Mouse (Mus musculus) hindbrain, postnatal 0 days (tissue): ENCODE measurements around the gene Gm17657. TPM values are rescaled to one million over a fixed set of nuclear protein-coding genes. Genes with fewer than 3 reads are reported as not detected.

ENCODE experiments used
- ATAC-seq: fragments of 200-750 bp; cut with Nextera tagmentation; 2 replicates; pipeline ENCODE4 v1.8.0; 2017; ENCODE audit warnings: mild to moderate bottlenecking, moderate TSS enrichment, moderate library complexity
- DNase-seq: peaks from one replicate; pipeline ENCODE4 v3.0.0-alpha.2; 2015; ENCODE audit warnings: low spot score
- H3K27ac ChIP-seq: fragments of 300-500 bp; sonication (generic); 2 replicates; pipeline ENCODE4 v1.5.1; 2014; ENCODE audit warnings: mild to moderate bottlenecking
- H3K27me3 ChIP-seq: fragments of 300-500 bp; sonication (generic); 2 replicates; pipeline ENCODE4 v1.6.1; 2014; ENCODE audit warnings: low read length, mixed read lengths; ENCODE audit not compliant: insufficient read depth
- H3K36me3 ChIP-seq: fragments of 300-500 bp; sonication (generic); 2 replicates; pipeline ENCODE4 v1.6.1; 2014; ENCODE audit warnings: low read length, mixed read lengths; ENCODE audit not compliant: insufficient read depth
- H3K4me1 ChIP-seq: fragments of 300-500 bp; sonication (generic); 2 replicates; pipeline ENCODE4 v1.6.1; 2014; ENCODE audit warnings: antibody characterized with exemption, low read length, mixed read lengths; ENCODE audit not compliant: insufficient read depth
- H3K4me2 ChIP-seq: fragments of 300-500 bp; sonication (generic); 2 replicates; pipeline ENCODE4 v1.6.1; 2014; ENCODE audit warnings: low read depth, mild to moderate bottlenecking, low read length, moderate library complexity, mixed read lengths
- H3K4me3 ChIP-seq: fragments of 300-500 bp; sonication (generic); 2 replicates; pipeline ENCODE4 v1.5.1; 2014; ENCODE audit warnings: low read length
- H3K9ac ChIP-seq: fragments of 300-500 bp; sonication (generic); replicated peaks from 2 replicates; pipeline ENCODE4 v1.6.1; 2014; ENCODE audit warnings: mild to moderate bottlenecking, low read length, moderate library complexity, mixed read lengths
- H3K9me3 ChIP-seq: fragments of 300-500 bp; sonication (generic); 2 replicates; pipeline ENCODE4 v1.6.1; 2016; ENCODE audit warnings: low read length, mixed read lengths
- CTCF ChIP-seq: IDR thresholded peaks from 2 replicates; pipeline ENCODE4 v1.5.1; 2016; ENCODE audit warnings: antibody characterized with exemption, control low read depth, low read depth
- whole genome bisulfite sequencing: fragments of 180-500 bp; shearing (Covaris S2); extraction: QIAGEN DNeasy Blood & Tissue Kit; methylation state at CpG from one replicate; pipeline ENCODE4 v1.1.7; 2014; 5-methylcytosine and 5-hydroxymethylcytosine counted together
- polyA plus RNA-seq: library from polyadenylated mRNA; unstranded; fragments of >200 nt; fragmentation: Nextera tagmentation; extraction: Ambion mirVana; gene quantifications from 2 replicates; pipeline ENCODE4 v1.2.1, GENCODE M21; 2015
- total RNA-seq: library from RNA; depleted of rRNA; stranded (reverse); fragments of >200 nt; gene quantifications from 2 replicates; pipeline ENCODE4 v1.2.3, GENCODE M21; 2014

The Gm17657 gene
- total and polyA plus RNA-seq, 2 experiments from 2014 or later = not detected

- H3K4me1 ChIP-seq = no peaks in the 10 kb centered on the region
- H3K9me3 ChIP-seq = no peaks in the 10 kb centered on the region
- WGBS = 67% methylated on average over 3 of the region's 3 CpGs
- no peak overlapping the region for H3K4me2 ChIP-seq
- H3K27me3 ChIP-seq = no peaks in the 10 kb centered on the region
- no peak for TF ChIP-seq CTCF
- ATAC-seq (no peak), DNase-seq (no peak)
- no peak overlapping the region for H3K9ac ChIP-seq
- no peak overlapping the region for H3K4me3 ChIP-seq
- H3K27ac ChIP-seq = no peak overlapping the region
- H3K36me3 ChIP-seq = no peaks in the 10 kb centered on the region
Observed at GRCm38 (mm10) chr17:29485336-29486233, 63.9 kb downstream of the Gm17657 start.

DNA sequence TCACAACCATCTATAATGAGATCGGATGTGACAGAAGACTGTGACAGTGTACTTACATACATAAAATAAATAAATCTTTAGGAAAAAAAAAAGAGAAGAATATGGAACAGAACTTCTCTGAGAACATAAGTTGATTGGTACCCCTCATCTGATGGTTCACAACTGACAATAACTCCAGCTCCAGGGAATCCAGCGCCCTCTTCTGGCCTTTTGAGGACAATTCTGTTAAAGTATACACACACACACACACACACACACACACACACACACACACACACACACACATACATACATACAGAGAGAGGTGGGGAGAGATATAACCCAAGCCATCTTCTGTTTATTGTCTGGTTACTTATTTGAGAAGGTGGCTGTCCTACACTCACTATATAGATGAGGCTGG, 65.0 kb downstream of the Gm17657 start:
- H3K9me3 ChIP-seq = no peaks in the 10 kb centered on the region
- ATAC-seq (no peak), DNase-seq (no peak)
- no peaks in the 10 kb centered on the region for H3K36me3 ChIP-seq
- no peak overlapping the region for H3K4me2 ChIP-seq
- no peak overlapping the region for H3K27ac ChIP-seq
- H3K27me3 ChIP-seq = no peaks in the 10 kb centered on the region
- 74% methylated on average over 2 of the region's 2 CpGs for WGBS
- H3K9ac ChIP-seq = no peak overlapping the region
- H3K4me3 ChIP-seq = no peak overlapping the region
- H3K4me1 ChIP-seq = no peaks in the 10 kb centered on the region
- TF ChIP-seq CTCF = no peak; the same call in 1 of the 2 replicates

DNA sequence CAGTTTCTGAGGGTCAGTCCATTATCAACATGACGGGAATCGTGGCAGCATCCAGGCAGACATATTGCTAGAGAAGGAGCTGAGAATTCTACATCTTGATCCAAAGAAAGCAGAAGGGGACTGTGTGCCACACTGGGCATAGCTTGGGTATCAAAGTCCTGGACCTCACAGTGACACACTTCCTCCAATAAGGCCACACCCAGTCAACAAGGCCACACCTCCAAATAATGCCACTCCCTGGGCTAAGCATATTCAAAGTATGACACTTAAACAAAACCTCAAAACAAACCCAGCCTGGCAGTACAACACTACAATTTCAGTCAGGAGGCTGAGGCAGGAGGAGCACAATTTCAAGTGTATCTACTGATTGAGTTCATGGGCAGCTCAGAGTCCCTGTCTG, 66.2 kb downstream of the Gm17657 start:
- H3K36me3 ChIP-seq = no peaks in the 10 kb centered on the region
- no peaks in the 10 kb centered on the region for H3K9me3 ChIP-seq
- H3K27me3 ChIP-seq = no peaks in the 10 kb centered on the region
- no peak overlapping the region for H3K27ac ChIP-seq
- 91% methylated on average over 2 of the region's 2 CpGs for WGBS
- DNase-seq = no peak
- no peak overlapping the region for H3K4me3 ChIP-seq
- TF ChIP-seq CTCF = no peak
- ATAC-seq = no peak
- H3K9ac ChIP-seq = no peak overlapping the region
- H3K4me1 ChIP-seq = no peaks in the 10 kb centered on the region
- no peak overlapping the region for H3K4me2 ChIP-seq

- no peaks in the 10 kb centered on the region for H3K9me3 ChIP-seq
- ATAC-seq = no peak
- no peak for TF ChIP-seq CTCF
- WGBS = 92% methylated on average over 7 of the region's 7 CpGs
- no peak overlapping the region for H3K4me3 ChIP-seq
- H3K4me1 ChIP-seq = no peaks in the 10 kb centered on the region
- H3K9ac ChIP-seq = no peak overlapping the region
- no peaks in the 10 kb centered on the region for H3K27me3 ChIP-seq
- DNase-seq = no peak
- no peak overlapping the region for H3K27ac ChIP-seq
- H3K36me3 ChIP-seq = no peaks in the 10 kb centered on the region
- no peak overlapping the region for H3K4me2 ChIP-seq
Observed at GRCm38 (mm10) chr17:29482632-29483031, 66.8 kb downstream of the Gm17657 start.

DNA sequence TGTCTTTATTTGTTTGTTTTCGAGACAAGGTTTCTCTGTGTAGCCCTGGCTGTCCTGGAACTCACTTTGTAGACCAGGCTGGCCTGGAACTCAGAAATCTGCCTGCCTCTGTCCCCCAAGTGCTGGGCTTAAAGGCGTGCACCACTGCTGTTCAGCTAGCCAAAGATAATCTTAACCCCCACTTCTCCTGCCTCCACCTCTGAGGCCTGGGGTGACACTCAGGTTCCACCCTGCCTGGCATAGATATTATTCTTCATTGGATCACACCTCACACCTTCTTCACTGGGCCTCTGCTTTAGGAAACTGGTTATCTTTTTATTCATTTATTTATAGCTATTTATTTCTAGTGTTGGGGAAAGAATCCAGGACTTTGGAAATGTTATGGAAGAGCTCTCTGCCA, 69.2 kb downstream of the Gm17657 start:
- Histone ChIP-seq H3K9ac (no peak overlapping the region), H3K36me3 (no peaks in the 10 kb centered on the region), H3K9me3 (no peaks in the 10 kb centered on the region), H3K4me1 (no peaks in the 10 kb centered on the region), H3K27ac (no peak overlapping the region), H3K4me3 (no peak overlapping the region), H3K4me2 (no peak overlapping the region), H3K27me3 (no peaks in the 10 kb centered on the region)
- WGBS = 93% methylated on average over 2 of the region's 2 CpGs
- no peak for TF ChIP-seq CTCF
- no peak for DNase-seq
- no peak for ATAC-seq

- Histone ChIP-seq H3K36me3 (no peaks in the 10 kb centered on the region), H3K4me2 (no peak overlapping the region), H3K4me1 (no peaks in the 10 kb centered on the region), H3K27me3 (no peaks in the 10 kb centered on the region), H3K4me3 (no peak overlapping the region), H3K9me3 (no peaks in the 10 kb centered on the region), H3K27ac (no peak overlapping the region), H3K9ac (no peak overlapping the region)
- DNase-seq = no peak
- ATAC-seq = no peak
- whole genome bisulfite sequencing = 92% methylated on average over 4 of the region's 4 CpGs
- no peak for TF ChIP-seq CTCF
Observed at GRCm38 (mm10) chr17:29478271-29478670, 71.2 kb downstream of the Gm17657 start.

- WGBS = 88% methylated on average over 10 of the region's 10 CpGs
Observed at GRCm38 (mm10) chr17:29477357-29477756, 72.1 kb downstream of the Gm17657 start.

More at GRCm38 (mm10) chr17:29477357-29477756, 72.1 kb downstream of the Gm17657 start:
- Histone ChIP-seq H3K9me3 (no peaks in the 10 kb centered on the region), H3K27me3 (no peaks in the 10 kb centered on the region), H3K4me3 (no peak overlapping the region), H3K4me1 (no peaks in the 10 kb centered on the region), H3K4me2 (no peak overlapping the region), H3K27ac (no peak overlapping the region), H3K9ac (no peak overlapping the region), H3K36me3 (no peaks in the 10 kb centered on the region)
- ATAC-seq (no peak), DNase-seq (no peak)
- TF ChIP-seq CTCF = no peak
